8 mouse cellular contexts compared by ENCODE assay signal in genomic region chr14:57746001-57746771, GRCm38 (mm10). TPM values are rescaled to one million over a fixed set of nuclear protein-coding genes. Genes with fewer than 3 reads are reported as not detected.
DNase-seq lines count a peak whose midpoint lies in the region; ATAC-seq lines count a peak whose summit lies in the region.

Gene Gm49361, minus strand, starts transcription at chr14:57746103.

- under 1% methylated on average over 61 of the region's 68 CpGs for WGBS in intestine, embryonic 16.5 days

- H3K9ac ChIP-seq in intestine, embryonic 16.5 days (ENCODE audit: low read depth, low read length), result peak within 1 kb of the TSS; percentile 93

- intact Hi-C loops in left cerebral cortex, postnatal 25 days (cut with DNase I), result loop anchor here (2.0 to 5.0 kb wide), 2 partner anchors 53 to 59 kb away; partner anchors contain the start of gene Sap18

- peak; percentile 96 for DNase-seq in adrenal gland, adult 2 months
- DNase-seq in embryo, embryonic 11.5 days (ENCODE audit: low read depth, low spot score), result peak; percentile 79
- peak; percentile 94 to 95 for DNase-seq in gastrocnemius, postnatal 4 days (ENCODE audit: low spot score in 2 of 2)
- DNase-seq in left cerebral cortex, postnatal 25 days (ENCODE audit: low spot score in 2 of 2), result peak; percentile 74 to 82
- DNase-seq in mesoderm, embryonic 11.5 days (ENCODE audit: low read depth, low spot score), result peak; percentile 92
- peak; percentile 78 for DNase-seq in right cerebral cortex, postnatal 25 days
- DNase-seq in urinary bladder, postnatal 4 days (ENCODE audit: low spot score in 2 of 2), result peak; percentile 91

- H3K27ac ChIP-seq in intestine, embryonic 16.5 days (ENCODE audit: low read length), result peak within 1 kb of the TSS; percentile 87

- no peaks in the 10 kb centered on the region for H3K9me3 ChIP-seq in intestine, embryonic 16.5 days (ENCODE audit: control insufficient read depth, low read length)

- peak; percentile 91 for ATAC-seq in intestine, embryonic 16.5 days

- H3K4me3 ChIP-seq in intestine, embryonic 16.5 days (ENCODE audit: low read length), result peak within 1 kb of the TSS; percentile 93

- H3K4me2 ChIP-seq in intestine, embryonic 16.5 days (ENCODE audit: low read depth, low read length), result peak within 1 kb of the TSS; percentile 69

- no peaks in the 10 kb centered on the region for H3K36me3 ChIP-seq in intestine, embryonic 16.5 days (ENCODE audit: control insufficient read depth, insufficient read depth, low read length)

- no peaks in the 10 kb centered on the region for H3K27me3 ChIP-seq in intestine, embryonic 16.5 days (replicated peaks; ENCODE audit: control insufficient read depth, insufficient read depth, low read length)

- H3K4me1 ChIP-seq in intestine, embryonic 16.5 days (ENCODE audit: control insufficient read depth, insufficient read depth, low read length), result peaks cover 13% of the 10 kb centered on the region

RNA-seq across cellular contexts. Expression of gene Gm49361, which starts in this region (rescaled TPM):
- total RNA-seq in adrenal gland, adult 2 months (2021), result 1 to 10 TPM in 1 of 2 experiments, not detected in 1; 3.5 TPM
- not detected in 2 replicates for polyA plus RNA-seq in adrenal gland, adult 2 months (2012; rRNA removed)
- total RNA-seq in gastrocnemius, postnatal 4 days (2021), result 1 to 10 TPM in 1 of 2 experiments, not detected in 1; 1.9 TPM
- not detected in 2 replicates for polyA plus RNA-seq in intestine, embryonic 16.5 days (2015; fragmentation: Nextera tagmentation; extraction: Ambion mirVana)
- under 1 TPM; 0.76 to 0.83 TPM for total RNA-seq in left cerebral cortex, postnatal 25 days (2021)

Comparison
In these comparisons a context has a peak if more than half of its experiments do, and no peak if none do; other contexts are left out.
1. Peak in every context shown above with its lines: DNase-seq, ATAC-seq, H3K4me3 ChIP-seq and H3K27ac ChIP-seq.
2. Peak in ATAC-seq, H3K4me3 ChIP-seq, H3K27ac ChIP-seq, H3K9ac ChIP-seq and H3K4me2 ChIP-seq in intestine, embryonic 16.5 days; RNA of the gene not detected or under 1 TPM.
3. Peak in DNase-seq in left cerebral cortex, postnatal 25 days; RNA of the gene not detected or under 1 TPM.